Mouse (Mus musculus) heart, embryonic 13.5 days (tissue): ENCODE measurements around the gene Pitpnm2. TPM values are rescaled to one million over a fixed set of nuclear protein-coding genes. Genes with fewer than 3 reads are reported as not detected.

ENCODE experiments used
- ATAC-seq: fragments of 200-750 bp; cut with Nextera tagmentation; 2 replicates; pipeline ENCODE4 v1.8.0; 2017; ENCODE audit warnings: moderate TSS enrichment; ENCODE audit not compliant: insufficient number of reproducible peaks, low FRiP score, low TSS enrichment; ENCODE audit errors: extremely low read depth
- H3K27ac ChIP-seq: fragments of 300-500 bp; sonication (generic); replicated peaks from 2 replicates; pipeline ENCODE4 v1.5.1; 2015; ENCODE audit warnings: moderate library complexity, mild to moderate bottlenecking, inconsistent platforms
- H3K27me3 ChIP-seq: fragments of 300-500 bp; sonication (generic); replicated peaks from 2 replicates; pipeline ENCODE4 v1.6.1; 2015; ENCODE audit warnings: mild to moderate bottlenecking, inconsistent platforms
- H3K36me3 ChIP-seq: fragments of 300-500 bp; sonication (generic); 2 replicates; pipeline ENCODE4 v1.6.1; 2015; ENCODE audit warnings: mild to moderate bottlenecking, inconsistent platforms
- H3K4me1 ChIP-seq: fragments of 300-500 bp; sonication (generic); 2 replicates; pipeline ENCODE4 v1.6.1; 2015; ENCODE audit warnings: inconsistent platforms
- H3K4me2 ChIP-seq: fragments of 300-500 bp; sonication (generic); 2 replicates; pipeline ENCODE4 v1.6.1; 2015; ENCODE audit warnings: inconsistent platforms, mild to moderate bottlenecking, moderate library complexity
- H3K4me3 ChIP-seq: fragments of 300-500 bp; sonication (generic); 2 replicates; pipeline ENCODE4 v1.5.1; 2015; ENCODE audit warnings: moderate library complexity, mild to moderate bottlenecking, inconsistent platforms
- H3K9ac ChIP-seq: fragments of 300-500 bp; sonication (generic); 2 replicates; pipeline ENCODE4 v1.6.1; 2015; ENCODE audit warnings: inconsistent platforms, mild to moderate bottlenecking, moderate library complexity
- H3K9me3 ChIP-seq: fragments of 300-500 bp; sonication (generic); 2 replicates; pipeline ENCODE4 v1.6.1; 2016; ENCODE audit warnings: inconsistent platforms
- WGBS: fragments of 180-500 bp; shearing (Covaris S2); methylation state at CpG from one replicate; pipeline ENCODE4 v1.1.7; 2015; ENCODE audit warnings: mixed read lengths; 5-methylcytosine and 5-hydroxymethylcytosine counted together
- polyA plus RNA-seq: library from polyadenylated mRNA; unstranded; fragments of >200 nt; fragmentation: Nextera tagmentation; extraction: Ambion mirVana; gene quantifications from 2 replicates; pipeline ENCODE4 v1.2.1, GENCODE M21; 2015

Gene Pitpnm2
- polyA plus RNA-seq, 1 experiment from 2014 or later, result 6.6 TPM

DNA sequence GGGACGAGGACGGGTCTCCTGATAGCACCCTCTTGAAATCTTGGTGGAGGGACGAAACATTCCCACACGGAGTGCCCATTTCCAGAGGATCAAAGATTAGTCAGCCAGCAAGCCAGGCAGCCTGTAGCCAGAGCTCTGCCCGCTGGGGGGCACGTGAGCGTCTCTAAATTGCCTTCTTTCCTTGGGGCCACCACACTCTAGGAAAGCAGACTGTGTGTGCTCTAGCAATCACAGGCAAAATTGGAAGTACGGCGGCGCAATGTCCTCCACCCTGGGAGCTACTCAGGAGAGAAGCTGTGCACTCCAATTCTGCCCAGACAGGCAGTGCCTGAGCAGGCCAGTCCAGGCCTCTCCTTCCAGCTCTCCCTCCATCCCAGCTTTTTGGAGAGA lies 63.1 kb downstream of the Pitpnm2 start:
- Histone ChIP-seq H3K9me3 (no peaks in the 10 kb centered on the region), H3K4me3 (peak overlapping the region; percentile 38)

DNA sequence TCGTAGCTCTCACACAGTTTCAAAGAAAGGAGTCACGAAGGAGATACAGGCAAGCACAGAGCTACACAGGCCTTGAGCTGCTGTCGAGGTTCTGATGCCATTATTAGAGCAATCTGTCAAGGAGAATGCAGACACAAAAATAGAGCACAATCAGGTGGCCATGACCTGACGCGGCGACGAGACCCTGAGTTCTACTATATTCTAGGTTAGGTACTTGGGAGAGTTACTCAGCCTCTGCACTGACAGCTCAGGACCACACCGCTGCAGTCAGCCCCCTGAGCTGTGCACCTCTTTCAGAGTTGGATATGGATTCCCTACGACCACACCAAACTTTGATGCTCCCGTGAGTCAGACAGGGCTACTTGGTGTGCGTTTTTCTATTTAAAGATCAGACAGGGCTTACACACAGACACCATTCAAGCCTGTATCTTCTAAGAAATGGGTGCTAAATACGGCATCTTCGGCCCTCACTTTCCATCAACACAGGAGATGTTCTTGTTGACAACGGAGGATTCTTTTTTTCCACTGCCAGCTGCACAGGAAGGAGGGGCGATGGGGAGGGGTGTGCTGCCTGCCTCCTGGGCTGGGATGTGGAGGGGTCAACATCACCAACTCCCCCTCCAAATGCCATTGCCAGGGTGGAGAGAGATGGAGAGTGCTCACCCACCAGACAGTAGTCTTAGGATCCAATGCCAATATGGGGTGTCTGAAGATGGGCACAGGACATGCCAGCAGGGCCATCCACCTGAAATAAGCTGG lies 63.7 kb downstream of the Pitpnm2 start:
- Histone ChIP-seq H3K27me3 (no peaks in the 10 kb centered on the region), H3K4me2 (peak overlapping the region; percentile 62), H3K36me3 (no peaks in the 10 kb centered on the region), H3K4me1 (peaks cover 86% of the 10 kb centered on the region), H3K4me3 (peak overlapping the region; percentile 38), H3K9me3 (no peaks in the 10 kb centered on the region), H3K27ac (peak overlapping the region; percentile 97), H3K9ac (peak overlapping the region; percentile 73)
- 35% methylated on average over 15 of the region's 15 CpGs for WGBS
- ATAC-seq, result no peak

More for the DNA sequence above, 63.1 kb downstream of the Pitpnm2 start:
- Histone ChIP-seq H3K36me3 (no peaks in the 10 kb centered on the region), H3K27ac (peak overlapping the region; percentile 97), H3K4me2 (peak overlapping the region; percentile 62), H3K4me1 (peaks cover 88% of the 10 kb centered on the region), H3K9ac (peak overlapping the region; percentile 73), H3K27me3 (no peaks in the 10 kb centered on the region)
- ATAC-seq, result no peak
- 57% methylated on average over 10 of the region's 10 CpGs for WGBS

DNA sequence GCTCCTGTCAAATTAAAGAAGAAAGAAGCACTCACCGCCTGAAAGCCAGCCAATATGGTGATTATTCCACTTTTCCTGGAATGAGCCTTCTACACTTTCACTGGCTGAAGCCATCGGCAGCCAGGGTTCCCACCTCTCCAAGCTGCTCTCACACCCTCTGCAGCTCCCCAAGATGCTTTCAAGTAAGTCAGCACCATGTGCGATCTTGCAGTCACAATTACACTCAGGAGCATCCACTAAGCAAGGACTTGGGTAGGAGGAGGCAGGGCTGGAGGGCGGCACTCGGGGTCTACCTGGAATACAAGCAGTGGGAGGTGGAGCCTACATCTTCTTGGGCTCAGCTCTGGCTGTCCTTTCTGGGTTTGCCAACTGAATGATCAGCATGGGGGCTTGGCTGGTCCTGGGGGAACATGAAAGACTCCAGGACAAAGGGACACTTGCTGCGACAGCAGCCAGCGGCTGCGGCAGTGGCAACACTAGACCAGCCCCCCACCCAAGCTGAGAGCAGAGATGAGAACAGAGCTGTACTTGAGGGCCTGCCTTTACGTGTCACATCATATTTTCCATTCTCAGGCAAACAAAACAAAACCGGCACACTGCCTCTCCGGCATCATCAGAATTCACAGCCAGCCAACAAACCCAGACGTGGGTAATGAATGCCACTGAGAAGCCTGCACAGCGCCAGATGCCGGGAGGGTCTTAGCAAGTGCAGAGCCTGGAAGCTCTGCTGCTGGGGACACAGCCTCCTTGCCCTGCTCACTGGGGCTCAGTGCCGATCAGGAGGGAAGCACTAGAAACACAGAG lies 64.5 kb downstream of the Pitpnm2 start:
- Histone ChIP-seq H3K9ac (peak overlapping the region; percentile 73), H3K27me3 (no peaks in the 10 kb centered on the region), H3K4me3 (peak overlapping the region; percentile 38), H3K36me3 (no peaks in the 10 kb centered on the region), H3K9me3 (no peaks in the 10 kb centered on the region), H3K4me2 (peak overlapping the region; percentile 62), H3K4me1 (peaks cover 86% of the 10 kb centered on the region), H3K27ac (peak overlapping the region; percentile 97)
- 27% methylated on average over 15 of the region's 15 CpGs for WGBS
- no peak for ATAC-seq

DNA sequence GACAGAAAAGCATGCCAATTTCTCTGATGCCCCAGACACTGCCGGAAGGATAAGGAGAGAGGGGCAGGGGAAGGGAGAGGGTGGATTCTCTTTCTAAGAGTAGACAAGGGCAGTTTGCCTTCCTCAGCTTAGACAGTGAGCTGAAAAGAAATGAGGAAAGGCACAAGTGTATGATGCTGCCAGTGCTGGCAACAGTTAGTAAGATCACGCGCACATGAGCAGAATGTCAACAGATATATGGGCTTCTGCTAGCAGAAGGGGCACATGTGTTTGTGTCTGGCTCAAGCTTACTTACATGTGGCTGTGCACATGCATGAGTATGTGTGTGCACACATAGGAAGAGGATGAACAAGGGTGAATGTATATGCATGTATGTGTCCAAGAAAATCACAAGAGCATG lies 65.4 kb downstream of the Pitpnm2 start:
- no peaks in the 10 kb centered on the region for H3K36me3 ChIP-seq
- H3K9ac ChIP-seq, result peak overlapping the region; percentile 73
- WGBS, result 71% methylated on average over 3 of the region's 3 CpGs
- no peaks in the 10 kb centered on the region for H3K27me3 ChIP-seq
- peak overlapping the region; percentile 38 for H3K4me3 ChIP-seq
- peak overlapping the region; percentile 62 for H3K4me2 ChIP-seq
- ATAC-seq, result no peak
- peaks cover 77% of the 10 kb centered on the region for H3K4me1 ChIP-seq
- H3K9me3 ChIP-seq, result no peaks in the 10 kb centered on the region
- H3K27ac ChIP-seq, result peak overlapping the region; percentile 97

DNA sequence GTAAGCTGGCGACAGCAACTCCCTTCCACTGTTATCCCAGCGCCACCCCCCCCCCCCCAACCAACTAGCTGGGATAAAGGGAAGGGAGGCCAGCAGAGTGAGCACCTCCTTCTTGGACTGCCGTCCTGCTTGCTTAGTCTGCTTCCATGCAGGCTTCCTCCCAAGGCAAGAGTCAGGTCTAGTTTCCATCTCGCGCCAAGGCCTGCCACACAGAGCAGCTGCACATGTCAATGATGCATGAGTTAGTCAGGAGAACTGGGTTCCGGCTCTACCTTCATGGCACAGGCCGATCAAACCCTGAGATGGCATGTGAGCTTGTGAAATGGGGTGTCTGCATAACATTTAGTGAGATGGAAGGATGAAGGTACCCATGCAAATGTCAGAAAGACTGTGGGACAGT lies 66.9 kb downstream of the Pitpnm2 start:
- no peak for ATAC-seq
- H3K4me1 ChIP-seq, result peaks cover 78% of the 10 kb centered on the region
- H3K36me3 ChIP-seq, result no peaks in the 10 kb centered on the region
- 79% methylated on average over 7 of the region's 7 CpGs for WGBS
- no peak overlapping the region for H3K4me3 ChIP-seq
- H3K9me3 ChIP-seq, result no peaks in the 10 kb centered on the region
- no peak overlapping the region for H3K9ac ChIP-seq
- no peaks in the 10 kb centered on the region for H3K27me3 ChIP-seq
- no peak overlapping the region for H3K27ac ChIP-seq
- no peak overlapping the region for H3K4me2 ChIP-seq

DNA sequence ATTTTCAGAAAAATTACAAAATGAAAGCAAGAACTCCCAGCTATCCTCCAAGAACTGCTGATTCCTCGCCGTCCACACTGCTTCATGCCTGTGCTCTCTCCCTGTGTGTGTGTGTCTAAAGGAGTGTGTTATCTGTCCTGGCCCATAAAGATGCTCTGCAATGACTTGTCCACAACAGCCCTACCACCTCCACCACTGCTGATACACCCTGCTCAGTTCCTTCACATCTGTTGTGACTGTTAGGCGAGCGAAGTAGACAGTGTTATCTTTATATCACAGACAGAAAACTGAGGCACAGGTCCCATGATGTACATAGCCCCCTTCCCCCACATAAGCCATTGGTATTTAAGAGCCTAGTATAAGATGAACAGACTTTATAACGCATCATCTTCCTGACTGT lies 67.5 kb downstream of the Pitpnm2 start:
- H3K4me1 ChIP-seq, result peaks cover 78% of the 10 kb centered on the region

DNA sequence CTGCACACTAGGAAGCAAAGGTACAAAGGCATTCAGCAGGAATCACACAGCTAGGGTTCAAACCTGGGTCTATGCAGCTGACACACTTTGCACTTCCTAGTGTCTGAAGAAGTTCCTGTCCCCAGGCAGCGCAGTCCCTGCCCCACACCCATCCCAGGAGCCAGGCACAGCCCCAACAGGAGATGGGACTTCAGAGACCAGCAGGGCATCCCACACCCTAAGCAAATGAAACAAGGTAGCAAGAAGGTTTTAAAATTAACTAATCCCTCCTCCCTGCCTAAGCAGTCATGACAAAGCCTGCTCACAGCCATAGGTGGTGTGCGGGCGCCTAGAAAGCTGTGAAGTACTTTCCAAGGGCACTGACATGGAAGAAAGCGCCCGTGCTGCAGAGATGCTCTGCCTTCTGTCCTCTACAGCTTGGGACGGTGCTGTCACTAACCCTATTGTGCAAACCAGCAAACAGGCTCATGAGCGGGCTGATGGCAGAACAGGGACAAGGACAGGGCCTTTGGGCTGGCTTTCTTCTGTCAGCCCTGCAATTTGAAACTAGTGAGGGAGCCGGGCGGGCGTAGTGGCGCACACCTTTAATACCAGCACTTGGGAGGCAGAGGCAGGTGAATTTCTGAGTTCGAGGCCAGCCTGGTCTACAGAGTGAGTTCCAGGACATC lies 68.9 kb downstream of the Pitpnm2 start:
- H3K4me1 ChIP-seq, result peaks cover 75% of the 10 kb centered on the region
- peak overlapping the region; percentile 5 for H3K9ac ChIP-seq
- H3K27me3 ChIP-seq, result no peaks in the 10 kb centered on the region
- H3K4me2 ChIP-seq, result no peak overlapping the region
- H3K36me3 ChIP-seq, result no peaks in the 10 kb centered on the region
- 71% methylated on average over 12 of the region's 12 CpGs for WGBS
- no peak for ATAC-seq
- no peaks in the 10 kb centered on the region for H3K9me3 ChIP-seq
- no peak overlapping the region for H3K4me3 ChIP-seq
- peak overlapping the region; percentile 24; the same call in 1 of the 2 replicates for H3K27ac ChIP-seq

More for the DNA sequence above, 67.5 kb downstream of the Pitpnm2 start:
- WGBS, result 81% methylated on average over 5 of the region's 5 CpGs
- Histone ChIP-seq H3K4me3 (no peak overlapping the region), H3K36me3 (no peaks in the 10 kb centered on the region), H3K27me3 (no peaks in the 10 kb centered on the region), H3K4me2 (no peak overlapping the region), H3K9ac (no peak overlapping the region), H3K9me3 (no peaks in the 10 kb centered on the region), H3K27ac (no peak overlapping the region)
- ATAC-seq, result no peak

DNA sequence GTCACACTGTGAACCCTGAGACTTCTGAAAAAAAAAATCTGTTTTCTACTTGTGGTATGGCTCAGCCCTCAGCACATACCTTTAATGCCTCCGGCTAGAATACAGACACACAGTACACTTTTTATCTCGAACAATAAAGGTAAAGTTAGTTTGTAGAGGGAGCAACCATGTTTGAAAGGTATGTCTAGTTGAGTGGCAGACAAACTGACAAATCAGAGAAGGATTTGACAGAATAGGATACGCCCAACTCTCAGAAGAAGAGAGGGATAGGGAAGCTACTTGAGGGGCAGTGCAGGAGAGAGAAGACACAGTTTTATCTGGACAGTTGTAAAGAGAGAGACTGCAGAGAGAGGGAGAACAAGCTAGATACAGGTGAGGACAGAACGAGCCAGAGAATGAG lies 70.1 kb downstream of the Pitpnm2 start:
- Histone ChIP-seq H3K4me3 (no peak overlapping the region), H3K4me1 (peaks cover 73% of the 10 kb centered on the region), H3K27me3 (no peaks in the 10 kb centered on the region), H3K9me3 (no peaks in the 10 kb centered on the region), H3K27ac (no peak overlapping the region), H3K36me3 (no peaks in the 10 kb centered on the region), H3K9ac (no peak overlapping the region), H3K4me2 (no peak overlapping the region)
- whole genome bisulfite sequencing, result 75% methylated on average over 4 of the region's 4 CpGs
- ATAC-seq, result no peak

DNA sequence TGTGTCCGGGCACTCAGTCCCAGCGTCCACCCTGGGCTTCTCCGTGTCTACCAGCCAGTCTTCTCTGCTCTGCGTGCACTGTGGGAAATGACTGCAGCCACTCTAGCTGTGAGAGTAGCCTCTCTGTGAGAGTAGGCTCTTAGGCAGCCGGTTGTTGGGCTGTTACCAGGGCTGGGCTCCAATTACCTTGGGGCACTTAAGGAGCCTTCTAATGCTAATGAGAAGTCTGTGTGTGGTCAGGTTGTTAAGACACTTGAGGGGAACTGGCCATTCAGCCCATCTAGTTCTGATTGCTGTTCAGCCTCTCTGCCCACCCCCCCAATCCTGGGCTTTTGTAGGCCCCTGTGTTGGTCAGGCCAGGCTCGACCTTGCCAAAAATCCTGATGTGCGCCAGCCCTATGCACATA lies 72.8 kb downstream of the Pitpnm2 start:
- Histone ChIP-seq H3K9me3 (no peaks in the 10 kb centered on the region), H3K4me1 (peaks cover 84% of the 10 kb centered on the region), H3K4me3 (no peak overlapping the region), H3K27ac (peak overlapping the region; percentile 70), H3K4me2 (no peak overlapping the region), H3K27me3 (no peaks in the 10 kb centered on the region), H3K9ac (peak overlapping the region; percentile 37; the same call in 1 of the 2 replicates), H3K36me3 (no peaks in the 10 kb centered on the region)
- no peak for ATAC-seq
- 57% methylated on average over 7 of the region's 7 CpGs for WGBS

DNA sequence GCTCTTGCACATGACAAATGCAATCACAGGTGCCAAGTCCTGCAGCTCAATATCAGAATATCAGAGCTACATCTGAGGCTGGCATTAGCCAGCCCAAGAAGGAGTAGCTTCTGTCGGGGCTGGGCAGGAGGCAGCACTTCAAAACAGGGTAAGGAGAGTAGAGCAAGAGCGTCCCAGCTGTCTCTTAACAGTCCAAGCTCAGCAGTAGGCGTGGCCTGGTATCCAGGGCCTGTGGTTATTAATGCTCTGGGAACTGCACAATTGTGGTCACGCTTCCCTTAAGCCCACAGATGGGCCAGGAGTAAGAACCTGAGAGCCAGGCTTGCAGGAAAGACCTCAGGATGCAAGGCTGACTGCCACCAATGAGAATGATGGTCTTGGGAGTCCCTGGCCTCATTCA lies 74.4 kb downstream of the Pitpnm2 start:
- no peak overlapping the region for H3K4me3 ChIP-seq
- H3K4me1 ChIP-seq, result peaks cover 86% of the 10 kb centered on the region
- H3K36me3 ChIP-seq, result no peaks in the 10 kb centered on the region
- H3K9ac ChIP-seq, result peak overlapping the region; percentile 67; the same call in 1 of the 2 replicates
- no peak for ATAC-seq
- no peaks in the 10 kb centered on the region for H3K9me3 ChIP-seq
- H3K27ac ChIP-seq, result peak overlapping the region; percentile 97
- H3K27me3 ChIP-seq, result no peaks in the 10 kb centered on the region
- H3K4me2 ChIP-seq, result no peak overlapping the region
- WGBS, result 49% methylated on average over 4 of the region's 4 CpGs
